Mouse (Mus musculus) embryonic fibroblast, embryonic 13.5 days (primary cell): Measurements from ENCODE around the gene Ogdh. TPM values are rescaled to one million over a fixed set of nuclear protein-coding genes. Genes with fewer than 3 reads are reported as not detected.
A peak's percentile ranks its signal among the peaks of the same experiment; 100 is the strongest.

Experiments
- H3K27ac ChIP-seq: 2 replicates; pipeline ENCODE4 v1.5.1; 2012; ENCODE audit warnings: low read length, control low read depth, inconsistent platforms; ENCODE audit not compliant: insufficient read depth
- H3K4me1 ChIP-seq: 2 replicates; pipeline ENCODE4 v1.6.1; 2011; ENCODE audit warnings: low read length; ENCODE audit not compliant: control insufficient read depth, insufficient read depth
- H3K4me3 ChIP-seq: 2 replicates; pipeline ENCODE4 v1.5.1; 2011; ENCODE audit warnings: mild to moderate bottlenecking, control low read depth, low read length; ENCODE audit not compliant: insufficient read depth
- CTCF ChIP-seq: IDR thresholded peaks from 2 replicates; pipeline ENCODE4 v1.5.1; 2011; ENCODE audit warnings: mild to moderate bottlenecking, control low read depth, low read length, moderate library complexity, borderline replicate concordance; ENCODE audit not compliant: insufficient read depth
- POLR2A ChIP-seq: IDR thresholded peaks from 2 replicates; pipeline ENCODE4 v1.6.1; 2011; ENCODE audit warnings: low read depth, mild to moderate bottlenecking, control low read depth, low read length, moderate library complexity
- polyA plus RNA-seq: library from polyadenylated mRNA; stranded (reverse); fragments of >200 nt; gene quantifications from 2 replicates; pipeline ENCODE4 v1.2.4, GENCODE M21; 2011; ENCODE audit warnings: low read depth; ENCODE audit not compliant: missing spikeins, insufficient read length

Gene Ogdh
- polyA plus RNA-seq, 1 experiment: 75.8 TPM

- peak within 1 kb of the TSS; percentile 83 for H3K27ac ChIP-seq
- peak; percentile 91 for TF ChIP-seq POLR2A
- no peak for TF ChIP-seq CTCF
- H3K4me1 ChIP-seq: no peaks in the 10 kb centered on the region
- peak within 1 kb of the TSS; percentile 75 for H3K4me3 ChIP-seq
Observed at GRCm38 (mm10) chr11:6267320-6268254, 23.8 kb upstream of the Ogdh start, which contains the start of gene Ddx56. Gene Ddx56 (minus strand): TSS chr11:6267772.

DNA sequence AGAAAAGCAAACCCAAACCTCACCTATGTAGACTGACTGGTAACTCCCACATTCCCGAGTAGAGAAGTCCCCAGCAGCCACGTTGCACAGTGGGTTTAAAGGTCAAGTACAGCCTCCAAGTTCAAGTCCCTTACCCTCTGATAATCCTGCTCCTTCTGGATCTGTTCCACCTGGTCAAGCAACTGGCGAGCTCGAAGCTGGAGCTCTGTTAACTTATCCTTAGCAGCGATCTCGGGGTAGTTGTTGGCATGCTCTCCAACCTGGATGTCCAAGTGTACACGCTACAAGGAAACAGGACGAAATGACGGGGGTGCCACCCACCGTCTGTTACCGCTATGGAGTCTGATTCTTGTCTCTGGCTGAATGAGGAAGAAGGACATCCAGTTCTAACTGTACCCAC is 17.8 kb upstream of the Ogdh start:
- H3K27ac ChIP-seq: no peak overlapping the region
- peak overlapping the region; percentile 56 for H3K4me3 ChIP-seq
- TF ChIP-seq CTCF (no peak), POLR2A (no peak)
- H3K4me1 ChIP-seq: 0 out of 2 replicates have a peak, but pooled peaks cover 2% of the 10 kb centered on the region

DNA sequence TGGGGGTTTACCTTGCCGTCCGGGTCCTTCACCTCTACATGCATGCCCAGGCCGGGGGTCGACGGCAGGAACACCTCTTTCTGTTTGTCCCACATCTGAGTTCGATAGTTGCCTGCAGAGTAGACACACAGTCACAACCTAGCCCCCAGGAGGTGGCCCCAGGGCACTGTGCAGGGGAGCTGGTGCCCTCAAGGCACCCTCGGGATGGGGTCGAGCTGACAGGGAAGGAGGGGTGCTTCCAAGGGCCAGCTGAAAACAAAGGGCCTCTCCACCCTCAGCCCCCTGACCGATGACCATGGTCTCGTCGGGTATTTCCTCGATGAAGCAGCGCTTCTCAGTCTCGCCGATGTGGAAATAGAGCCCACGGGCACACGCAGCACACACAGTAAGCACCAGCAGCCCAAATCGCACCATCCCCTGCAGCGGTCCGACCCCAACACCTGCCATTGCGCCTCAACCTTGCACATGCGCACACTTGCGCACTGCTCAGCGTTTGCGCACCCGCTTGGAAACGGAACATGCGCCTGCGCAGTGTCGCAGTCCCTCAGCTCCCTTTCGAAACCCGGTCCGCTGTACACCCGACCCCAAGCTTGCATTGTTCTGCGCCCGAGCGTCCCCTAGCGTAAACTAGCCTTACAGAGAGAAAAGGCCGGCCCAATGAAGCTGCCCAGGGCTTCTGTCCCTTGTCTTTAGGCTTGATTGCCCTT is 16.9 kb upstream of the Ogdh start, which contains the start of gene Tmed4:
Gene Tmed4, minus strand, starts transcription at position 484 of the 707 bp plus-strand sequence.
- Histone ChIP-seq H3K4me3 (peak within 1 kb of the TSS; percentile 56), H3K4me1 (0 out of 2 replicates have a peak, but pooled peaks cover 2% of the 10 kb centered on the region), H3K27ac (no peak within 1 kb of the TSS)
- TF ChIP-seq POLR2A (peak; percentile 99), CTCF (peak; percentile 52; the same call in 1 of the 2 replicates)

GRCm38 (mm10) chr11:6275094-6275484 is 16.3 kb upstream of the Ogdh start:
- H3K4me1 ChIP-seq: 0 out of 2 replicates have a peak, but pooled peaks cover 2% of the 10 kb centered on the region
- H3K4me3 ChIP-seq: no peak overlapping the region
- TF ChIP-seq POLR2A (no peak), CTCF (no peak)
- no peak overlapping the region for H3K27ac ChIP-seq

DNA sequence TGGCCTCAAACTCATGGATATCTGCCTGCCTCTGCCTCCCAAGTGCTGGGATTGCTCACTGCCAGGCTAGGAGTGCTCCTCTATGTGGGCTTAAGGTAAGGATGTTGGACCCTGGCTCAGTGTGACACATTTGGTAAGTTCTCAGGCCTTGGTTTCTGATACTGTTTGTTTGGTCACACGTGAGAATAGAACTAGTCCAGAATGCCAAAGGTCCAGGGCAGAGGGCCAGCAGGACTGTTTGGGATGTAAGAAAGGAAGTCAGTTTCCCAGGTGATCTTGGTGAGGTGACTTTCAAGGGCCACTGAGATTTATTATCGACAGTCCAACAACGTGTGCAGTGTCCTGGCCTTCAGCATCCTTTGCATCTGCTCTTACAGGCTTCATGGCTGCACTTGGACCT is 15.0 kb upstream of the Ogdh start:
- Histone ChIP-seq H3K27ac (no peak overlapping the region), H3K4me3 (no peak overlapping the region), H3K4me1 (0 out of 2 replicates have a peak, but pooled peaks cover 2% of the 10 kb centered on the region)
- no peak for TF ChIP-seq CTCF
- TF ChIP-seq POLR2A: no peak

DNA sequence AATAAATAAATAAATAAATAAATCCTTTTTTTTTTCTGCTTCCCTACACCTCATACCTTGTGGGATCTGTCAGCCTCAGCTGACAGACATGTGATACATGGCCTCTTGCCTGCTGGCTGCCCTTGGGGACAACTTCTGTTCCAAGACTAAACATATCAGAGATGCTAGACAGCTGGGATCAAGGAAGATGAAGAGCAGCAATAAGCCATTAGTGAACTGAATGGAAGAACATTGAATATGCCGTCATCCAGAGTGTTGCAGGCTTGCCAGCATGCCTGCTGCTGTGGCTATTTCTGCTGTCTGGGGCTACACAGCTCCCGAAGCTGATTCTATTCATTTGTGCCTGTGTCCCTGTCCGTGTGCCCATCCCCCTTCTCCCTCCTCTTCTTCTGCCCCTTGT is 8.5 kb upstream of the Ogdh start:
- no peak overlapping the region for H3K27ac ChIP-seq
- H3K4me3 ChIP-seq: no peak overlapping the region
- H3K4me1 ChIP-seq: no peaks in the 10 kb centered on the region
- TF ChIP-seq POLR2A (no peak), CTCF (no peak)

GRCm38 (mm10) chr11:6290138-6290537 is 1.3 kb upstream of the Ogdh start:
- H3K4me1 ChIP-seq: no peaks in the 10 kb centered on the region
- H3K4me3 ChIP-seq: no peak overlapping the region
- no peak for TF ChIP-seq POLR2A
- TF ChIP-seq CTCF: no peak

GRCm38 (mm10) chr11:6290883-6291282 is 550 bp upstream of the Ogdh start:
- TF ChIP-seq CTCF: no peak
- TF ChIP-seq POLR2A: no peak
- Histone ChIP-seq H3K4me3 (peak overlapping the region; percentile 39), H3K4me1 (no peaks in the 10 kb centered on the region; the same call in 1 of the 2 replicates), H3K27ac (no peak overlapping the region)

More at GRCm38 (mm10) chr11:6290138-6290537, 1.3 kb upstream of the Ogdh start:
- no peak overlapping the region for H3K27ac ChIP-seq

GRCm38 (mm10) chr11:6292116-6292987 is 919 bp downstream of the Ogdh start:
- H3K27ac ChIP-seq: no peak overlapping the region
- H3K4me3 ChIP-seq: peak overlapping the region; percentile 76
- no peaks in the 10 kb centered on the region; the same call in 1 of the 2 replicates for H3K4me1 ChIP-seq
- TF ChIP-seq POLR2A (0 out of 2 replicates have a peak, but pooled peaks have one; percentile 28), CTCF (no peak)

- Histone ChIP-seq H3K4me1 (no peaks in the 10 kb centered on the region; the same call in 1 of the 2 replicates), H3K27ac (no peak overlapping the region), H3K4me3 (peak overlapping the region; percentile 76)
- no peak for TF ChIP-seq POLR2A
- TF ChIP-seq CTCF: no peak
Observed at GRCm38 (mm10) chr11:6292988-6293349, 1.5 kb downstream of the Ogdh start.
